Mouse (Mus musculus) telencephalon, adult 2 months (tissue): ENCODE results near the gene Gkn2.

Experiments used
- DNase-seq: peaks from one replicate; pipeline ENCODE4 v3.0.0-alpha.2; 2011; ENCODE audit warnings: low read depth, low spot score

The Gkn2 gene

GRCm38 (mm10) chr6:87399886-87400566 lies 26.9 kb downstream of the Gkn2 start:
- DNase-seq, result no peak

DNA sequence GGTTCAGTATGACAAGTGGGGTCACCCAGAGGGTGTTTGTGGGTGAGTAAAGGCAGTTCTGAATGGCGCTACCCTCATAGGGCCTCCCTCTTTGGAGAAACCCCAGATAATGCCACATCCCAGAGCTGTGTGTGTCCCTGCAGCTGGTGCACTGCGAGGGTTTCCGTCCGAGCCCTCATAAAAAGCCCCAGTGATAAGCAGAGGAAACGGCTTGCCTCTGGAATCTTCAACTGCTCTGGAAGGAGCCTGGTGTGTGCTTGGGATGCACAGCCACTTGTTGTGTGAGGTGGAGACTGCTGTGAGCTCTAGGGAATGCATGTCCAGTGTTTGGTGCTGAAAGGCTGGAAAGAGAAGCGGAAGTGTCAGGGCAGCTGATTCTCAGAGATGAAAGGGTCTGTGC lies 28.3 kb downstream of the Gkn2 start:
- DNase-seq, result no peak

DNA sequence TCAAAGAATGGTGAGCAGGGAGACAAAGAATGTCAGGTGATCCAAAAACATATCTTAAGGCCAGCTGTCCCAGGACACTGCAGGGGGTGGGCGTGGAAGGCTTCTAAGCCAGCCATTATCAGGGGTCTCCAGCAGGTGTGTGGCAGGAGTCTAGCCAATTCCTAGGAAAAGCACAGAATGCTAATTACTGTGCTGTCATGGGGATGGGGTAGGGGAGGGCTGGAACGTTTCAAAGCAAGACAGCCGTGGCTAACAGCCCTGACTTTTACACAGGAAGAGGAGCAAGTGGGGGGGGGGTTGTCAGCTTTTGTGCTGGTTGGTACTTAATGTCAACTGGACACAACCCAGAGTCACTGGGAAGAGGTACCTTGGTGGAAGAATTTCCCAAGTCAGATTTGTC lies 38.9 kb downstream of the Gkn2 start:
- DNase-seq, result no peak

- no peak for DNase-seq
These were observed 49.1 kb downstream of the Gkn2 start for GRCm38 (mm10) chr6:87422304-87422703.

DNA sequence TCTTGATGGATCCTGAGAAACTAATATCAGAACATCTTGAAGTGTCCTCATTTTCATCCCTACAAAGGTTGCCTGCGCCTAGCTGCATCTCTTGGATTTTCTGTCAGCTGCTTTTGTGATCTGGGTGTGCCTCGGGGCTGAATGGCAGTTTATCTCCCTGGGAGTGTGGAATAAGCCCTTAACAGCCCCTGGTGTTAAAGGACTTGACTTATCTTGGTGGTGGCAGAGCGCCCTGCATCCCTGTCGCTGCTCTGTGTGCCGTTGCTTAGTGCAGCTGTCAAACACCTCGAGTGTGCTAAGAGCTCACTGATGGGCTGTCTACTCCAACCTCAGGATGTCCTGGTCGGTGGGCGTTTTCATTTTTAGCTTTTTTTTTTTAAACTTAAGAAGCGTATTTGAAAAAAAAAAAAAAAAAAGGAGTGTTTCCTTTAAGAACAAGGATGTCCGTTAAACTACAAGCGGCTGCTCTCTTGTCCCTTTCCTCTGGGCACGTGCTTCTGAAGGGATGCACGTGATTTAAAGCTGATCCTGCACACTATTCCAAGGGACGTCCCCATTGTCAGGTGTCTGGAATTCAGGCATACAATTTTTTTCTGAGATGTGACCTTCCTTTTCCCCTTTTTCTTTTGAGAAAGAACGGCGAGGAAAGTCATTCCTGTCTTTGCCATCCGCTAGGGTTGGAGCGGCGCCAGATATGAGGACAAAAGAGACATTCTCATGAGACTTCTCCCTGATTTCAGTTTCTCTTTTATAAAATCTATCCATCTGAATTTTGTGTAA lies 51.1 kb downstream of the Gkn2 start:
- no peak for DNase-seq

DNA sequence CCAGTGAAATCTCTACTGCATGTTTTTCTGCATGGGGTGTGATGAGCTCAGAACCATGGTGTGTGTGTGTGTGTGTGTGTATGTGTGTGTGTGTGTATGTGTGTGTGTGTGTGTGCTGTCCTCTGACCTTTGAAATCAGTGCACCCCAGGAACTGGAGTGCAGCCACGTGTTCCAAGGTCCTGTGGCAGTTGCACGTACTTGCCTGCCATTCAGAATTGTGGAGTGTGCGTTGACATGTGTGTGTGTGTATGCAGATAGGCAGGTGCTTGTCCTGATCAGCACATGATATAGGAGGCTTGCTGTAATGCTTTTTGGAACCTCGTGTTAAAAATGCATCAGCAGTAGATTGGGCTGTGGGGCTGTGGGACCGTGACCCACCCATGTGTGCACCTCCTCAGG lies 53.8 kb downstream of the Gkn2 start:
- DNase-seq, result no peak

GRCm38 (mm10) chr6:87427616-87428015 lies 54.5 kb downstream of the Gkn2 start:
- DNase-seq, result no peak

GRCm38 (mm10) chr6:87428487-87429044 lies 55.4 kb downstream of the Gkn2 start, which contains the start of gene Bmp10:
Gene Bmp10, plus strand, starts transcription at chr6:87428994.
- no peak for DNase-seq
